Mouse (Mus musculus) layer of hippocampus, adult 8-10 months (tissue): ENCODE measurements around the gene Cldn19. TPM values are rescaled to one million over a fixed set of nuclear protein-coding genes. Genes with fewer than 3 reads are reported as not detected.

Experiments
- DNase-seq, 2 experiments: peaks; one replicate each; pipeline ENCODE4 v3.0.0; 2022; ENCODE audit warnings: low spot score in 2 of 2
- total RNA-seq, 4 experiments: library from RNA; stranded (reverse); gene quantifications; 2 replicates each; pipeline ENCODE4 v1.2.4; 2022

The Cldn19 gene
- total RNA-seq = under 1 TPM; 0.18 to 0.41 (median 0.27) TPM

- DNase-seq = no peak
These were observed at the start of gene Cldn19 for GRCm38 (mm10) chr4:119255351-119255750. TSS of gene Cldn19 (plus strand) at chr4:119255414.

- DNase-seq = no peak
These were observed 38.5 kb upstream of the Cldn19 start for GRCm38 (mm10) chr4:119216667-119217066.

GRCm38 (mm10) chr4:119218169-119218568 lies 37.0 kb upstream of the Cldn19 start, which contains the start of gene Tmem269:
TSS of gene Tmem269 (minus strand) at chr4:119218217.
- DNase-seq = no peak

GRCm38 (mm10) chr4:119223696-119224095 lies 31.5 kb upstream of the Cldn19 start:
- DNase-seq = peak in 1 of 2 experiments; percentile 48

GRCm38 (mm10) chr4:119224534-119224933 lies 30.7 kb upstream of the Cldn19 start:
- no peak for DNase-seq

GRCm38 (mm10) chr4:119225719-119226118 lies 29.5 kb upstream of the Cldn19 start:
- DNase-seq = no peak

- DNase-seq = no peak
These were observed 28.5 kb upstream of the Cldn19 start for GRCm38 (mm10) chr4:119226751-119227150.

- peak; percentile 99 for DNase-seq
These were observed 22.6 kb upstream of the Cldn19 start, which contains the start of the genes AU022252 and P3h1 for GRCm38 (mm10) chr4:119232410-119233255. TSS of gene AU022252 (minus strand) at chr4:119232712. TSS of gene P3h1 (plus strand) at chr4:119232915.

- peak in 1 of 2 experiments; percentile 52 for DNase-seq
These were observed 21.8 kb upstream of the Cldn19 start for GRCm38 (mm10) chr4:119233256-119233901.

GRCm38 (mm10) chr4:119234348-119234747 lies 20.9 kb upstream of the Cldn19 start:
- no peak for DNase-seq

- DNase-seq = no peak
These were observed 16.6 kb upstream of the Cldn19 start for GRCm38 (mm10) chr4:119238661-119239060.

GRCm38 (mm10) chr4:119239181-119239682 lies 16.0 kb upstream of the Cldn19 start:
- DNase-seq = peak in 1 of 2 experiments; percentile 43

GRCm38 (mm10) chr4:119241664-119242063 lies 13.6 kb upstream of the Cldn19 start:
- DNase-seq = peak; percentile 54 to 57

- no peak for DNase-seq
These were observed 12.6 kb upstream of the Cldn19 start for GRCm38 (mm10) chr4:119242571-119242970.

- DNase-seq = no peak
These were observed 10.6 kb upstream of the Cldn19 start for GRCm38 (mm10) chr4:119244468-119245240.

- peak in 1 of 2 experiments; percentile 18 for DNase-seq
These were observed 9.7 kb upstream of the Cldn19 start for GRCm38 (mm10) chr4:119245556-119245955.

GRCm38 (mm10) chr4:119245961-119246360 lies 9.3 kb upstream of the Cldn19 start:
- DNase-seq = no peak

- DNase-seq = no peak
These were observed 8.5 kb upstream of the Cldn19 start for GRCm38 (mm10) chr4:119246688-119247225.

GRCm38 (mm10) chr4:119247462-119248235 lies 7.6 kb upstream of the Cldn19 start:
- peak in 1 of 2 experiments; percentile 58 for DNase-seq

- DNase-seq = no peak
These were observed 6.7 kb upstream of the Cldn19 start for GRCm38 (mm10) chr4:119248407-119248965.
